Mouse (Mus musculus) liver (tissue): ENCODE measurements at regions not wholly inside any gene's neighbourhood (a gene's known extent, or its start where the extent isn't known, plus 50 kb on each side); places are given as distances from the start of the nearest gene placed in this dataset.

Source experiments
- DNase-seq: peaks from one replicate; pipeline ENCODE4 v3.0.0-alpha.2; 2020; ENCODE audit warnings: mixed read lengths

GRCm38 (mm10) chr1:90467646-90468045, 135.1 kb upstream of the Cops8 start:
- no peak for DNase-seq

DNA sequence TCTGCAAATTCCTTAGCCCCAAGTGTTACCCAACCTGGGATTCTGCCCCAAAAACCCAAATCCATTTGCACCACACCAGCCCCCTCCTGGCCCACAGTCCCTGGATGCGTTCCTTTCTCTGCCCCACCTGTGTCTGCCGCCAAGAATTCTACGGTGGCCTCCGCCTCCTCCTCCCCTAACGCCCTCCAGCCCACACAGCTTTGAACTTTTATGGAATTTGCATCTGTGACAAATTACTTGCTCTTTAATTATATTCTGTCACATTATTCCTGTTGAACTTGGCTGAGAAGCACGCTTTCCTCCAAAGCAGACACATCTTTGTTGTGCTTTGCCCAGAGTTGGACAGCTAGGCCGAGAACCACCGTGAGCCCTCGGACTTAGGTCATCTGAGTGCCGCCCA, 131.8 kb upstream of the Cops8 start:
- no peak for DNase-seq

DNA sequence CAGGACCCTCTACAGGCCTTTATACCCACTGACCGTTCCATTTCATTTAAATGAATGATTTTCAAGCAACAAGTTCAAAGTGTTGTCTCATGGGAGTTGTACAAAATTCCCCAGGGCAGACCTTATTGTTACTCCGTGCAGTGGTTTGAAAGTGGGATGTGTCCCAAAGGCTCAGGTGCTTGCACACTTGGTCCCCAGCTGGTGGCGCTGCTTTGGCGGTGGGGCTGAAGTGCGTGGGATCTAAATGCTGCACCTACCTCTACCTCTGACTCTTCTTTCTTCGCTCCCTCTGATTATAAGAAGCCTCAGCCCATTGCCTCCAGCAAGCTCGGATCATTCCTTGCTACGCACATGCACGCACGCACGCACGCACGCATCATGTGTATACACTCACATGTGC, 131.0 kb upstream of the Cops8 start:
- no peak for DNase-seq

DNA sequence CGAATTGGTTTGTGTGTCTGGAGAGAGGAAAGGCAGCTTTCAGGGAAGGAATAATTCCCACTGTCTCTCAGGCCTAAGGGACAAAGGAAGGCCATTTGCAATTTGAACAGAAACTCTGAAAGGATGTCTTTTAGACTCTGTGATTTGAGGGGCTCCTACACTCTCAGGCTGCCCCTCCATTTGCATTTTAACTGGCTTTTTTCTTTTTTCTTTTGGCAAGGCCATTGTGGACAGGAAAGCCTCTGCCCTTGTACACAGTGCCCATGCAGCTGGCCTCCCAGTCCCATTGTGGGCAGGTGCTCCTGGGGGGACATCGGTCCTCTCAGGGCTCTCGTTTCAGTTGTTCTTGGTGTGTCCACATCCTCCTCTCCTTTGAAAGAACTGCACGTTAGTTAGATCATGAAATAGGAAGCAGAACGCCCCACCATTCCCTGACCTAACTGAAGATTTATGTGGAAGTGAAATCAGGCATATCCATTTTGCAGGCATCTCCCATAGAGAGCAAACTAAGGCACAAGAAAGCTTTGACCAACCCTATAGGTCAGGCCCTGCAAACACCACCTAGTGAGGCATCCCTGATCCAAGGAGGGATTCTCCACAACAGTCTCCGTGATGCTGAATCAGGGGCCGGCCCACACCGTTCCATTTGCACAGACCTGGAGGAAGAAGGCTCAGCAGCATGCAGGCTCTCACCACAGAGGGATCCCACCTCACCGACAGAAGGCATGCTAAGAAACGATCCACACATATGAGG, 127.5 kb upstream of the Cops8 start:
- DNase-seq = no peak

GRCm38 (mm10) chr1:90476556-90477243, 126.1 kb upstream of the Cops8 start:
- DNase-seq = no peak

DNA sequence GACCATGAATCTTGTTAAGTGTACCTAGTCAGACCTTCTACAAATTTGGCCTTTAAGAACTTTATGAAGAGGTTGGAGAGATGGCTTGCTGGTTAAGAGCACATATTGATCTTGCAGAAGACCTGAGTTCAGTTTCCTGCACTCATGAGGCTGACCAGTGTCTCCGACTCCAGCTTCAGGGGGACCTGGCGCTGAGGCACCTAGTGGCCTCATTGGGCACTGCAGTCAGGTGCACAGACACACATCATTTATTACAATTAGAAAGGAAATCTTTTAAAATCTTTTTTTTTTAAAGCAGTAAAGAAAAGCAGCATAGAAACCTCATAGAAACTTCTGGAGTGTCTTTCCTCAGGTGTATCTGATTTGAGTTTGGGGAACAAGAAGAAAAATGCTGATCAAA, 123.9 kb upstream of the Cops8 start:
- DNase-seq = no peak

GRCm38 (mm10) chr1:90481247-90481646, 121.5 kb upstream of the Cops8 start:
- DNase-seq = no peak

DNA sequence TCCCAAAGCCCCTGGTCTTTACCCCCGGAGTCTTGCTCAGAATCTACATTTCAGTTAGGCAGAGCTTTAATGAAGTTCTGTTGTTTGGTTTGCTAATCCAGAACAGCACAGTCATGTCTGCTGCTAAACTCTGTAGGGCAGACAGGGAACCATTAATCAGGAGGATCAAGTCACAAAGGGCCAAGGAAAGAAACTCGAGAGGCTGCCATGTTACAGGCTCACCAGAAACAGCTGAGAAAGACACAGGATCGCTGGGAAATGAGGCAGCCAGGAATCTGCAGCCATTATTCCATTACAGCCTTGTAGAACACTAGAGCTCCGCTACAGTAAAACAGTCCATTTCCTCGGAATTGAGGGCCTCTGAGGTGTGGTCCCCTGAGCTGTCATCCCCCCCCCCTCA, 121.1 kb upstream of the Cops8 start:
- DNase-seq = no peak

GRCm38 (mm10) chr1:90486349-90486839, 116.4 kb upstream of the Cops8 start:
- no peak for DNase-seq

GRCm38 (mm10) chr1:90487886-90488285, 114.9 kb upstream of the Cops8 start:
- no peak for DNase-seq

DNA sequence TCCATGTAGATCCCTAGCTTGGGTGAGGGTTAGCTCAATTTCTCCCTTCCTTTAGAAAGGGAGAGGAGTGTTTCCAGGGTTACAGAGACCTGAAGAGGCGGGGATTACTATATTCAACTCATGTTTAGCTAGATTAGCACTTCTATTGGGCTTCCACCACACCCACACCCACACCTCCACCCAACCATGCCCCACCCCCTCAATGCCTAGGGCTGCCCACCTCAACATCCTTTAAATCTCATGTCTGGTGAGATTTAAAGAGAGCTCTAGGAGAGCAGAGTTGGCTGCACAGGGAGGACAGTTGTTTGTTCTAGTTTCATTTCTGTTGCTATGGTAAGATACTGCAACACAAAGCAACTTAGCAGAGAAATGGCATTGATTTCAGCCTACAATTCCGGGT, 113.8 kb upstream of the Cops8 start:
- no peak for DNase-seq

DNA sequence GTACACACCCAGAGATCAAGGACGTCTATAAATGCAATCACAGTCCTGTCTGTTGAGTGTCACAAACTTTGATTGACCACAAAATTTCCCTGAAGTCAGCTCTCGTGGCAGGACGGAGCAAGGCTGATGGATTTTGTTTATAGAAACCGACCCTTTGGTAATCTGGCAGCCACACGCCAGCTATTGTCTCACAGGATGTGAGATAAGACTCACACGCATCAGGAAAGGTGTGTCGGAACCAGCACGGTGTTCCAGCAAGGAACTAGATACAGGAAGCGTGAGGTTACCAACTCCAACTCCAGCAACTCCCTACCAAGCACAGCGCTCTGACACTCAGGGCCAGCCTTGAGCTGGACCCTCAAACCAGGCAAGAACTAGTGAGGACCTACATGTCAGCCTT, 112.4 kb upstream of the Cops8 start:
- no peak for DNase-seq

DNA sequence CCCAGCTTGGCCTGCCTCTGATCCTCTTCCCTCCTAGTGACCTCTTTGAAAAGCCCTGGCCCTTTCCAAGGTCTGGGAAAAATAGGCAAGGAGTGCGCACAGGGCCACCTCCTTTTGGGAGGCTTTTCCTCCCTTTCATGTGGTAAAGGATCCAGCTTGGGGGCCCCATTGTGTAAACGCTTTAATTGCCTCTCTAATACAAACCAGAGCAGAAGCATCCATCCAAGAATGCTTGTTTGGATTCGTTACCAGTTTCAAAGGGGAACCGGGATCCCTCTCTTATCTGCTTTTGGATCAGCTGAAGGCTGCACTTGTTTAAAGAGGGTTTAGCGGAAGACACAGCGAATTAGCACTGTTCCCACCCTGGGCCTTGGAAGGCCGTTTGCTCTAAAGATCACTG, 109.3 kb upstream of the Cops8 start:
- no peak for DNase-seq

- DNase-seq = no peak
Observed at GRCm38 (mm10) chr1:90495174-90495573, 107.6 kb upstream of the Cops8 start.

DNA sequence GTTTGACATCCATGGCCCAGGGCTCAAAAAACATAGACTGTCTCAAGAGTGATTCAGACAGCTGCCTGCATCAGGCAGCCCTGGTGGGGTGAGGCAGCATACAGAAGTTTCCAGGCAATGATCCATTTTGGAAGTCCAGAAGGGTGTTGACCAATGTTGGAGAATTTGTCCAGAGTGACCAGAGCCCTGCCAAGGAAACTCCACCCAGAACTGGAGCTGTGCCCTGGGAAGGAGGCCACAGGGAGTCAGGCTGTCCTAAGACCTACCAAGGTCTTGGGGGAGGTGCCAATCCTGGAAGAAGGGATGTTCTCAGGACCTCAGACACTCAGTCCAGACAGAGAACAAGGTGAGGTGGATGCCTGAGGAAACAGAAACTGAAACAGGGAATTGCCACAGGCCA, 105.2 kb upstream of the Cops8 start:
- DNase-seq = no peak

DNA sequence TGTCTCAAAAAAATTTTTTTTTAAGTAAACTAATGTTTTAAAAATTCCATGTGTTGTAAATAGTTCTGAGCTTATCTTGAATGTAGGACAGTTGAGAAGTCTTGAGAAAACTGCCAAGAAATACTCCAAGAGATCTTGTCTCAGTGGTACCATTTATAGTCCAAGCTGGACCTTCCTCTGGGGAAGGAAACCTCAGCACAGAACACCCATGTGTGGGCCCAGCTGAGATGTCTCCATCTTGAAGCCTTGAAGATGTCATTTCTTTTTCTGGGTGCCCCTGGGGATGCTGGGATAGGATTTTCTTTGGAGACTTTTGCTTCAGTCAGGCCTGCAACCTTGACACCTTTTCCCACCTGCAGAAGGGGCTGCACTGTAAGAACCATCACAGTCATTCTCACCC, 101.4 kb upstream of the Cops8 start:
- DNase-seq = no peak

DNA sequence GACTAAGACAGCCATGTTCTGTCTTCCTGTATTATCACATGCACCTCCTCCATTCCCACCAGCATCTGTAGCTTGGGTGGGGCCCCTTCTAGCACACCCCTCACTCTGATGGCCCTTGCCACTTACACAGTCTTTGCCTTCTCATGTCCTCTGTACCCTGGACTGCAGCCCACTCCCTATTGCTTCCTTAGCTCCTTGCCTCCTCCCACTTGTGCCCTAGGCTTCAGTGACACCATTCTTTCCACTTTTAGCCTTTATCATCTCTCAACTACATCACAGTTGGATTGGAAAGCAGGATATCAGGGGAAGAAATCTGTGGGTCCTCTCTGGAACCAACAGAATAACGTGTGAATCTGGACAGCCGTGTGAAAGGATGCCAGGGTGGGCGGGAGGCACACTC, 100.4 kb upstream of the Cops8 start:
- no peak for DNase-seq

GRCm38 (mm10) chr1:90502771-90503540, 99.8 kb upstream of the Cops8 start:
- no peak for DNase-seq

- peak; percentile 10 for DNase-seq
Observed at GRCm38 (mm10) chr1:90504583-90505080, 98.1 kb upstream of the Cops8 start.

- DNase-seq = no peak
Observed at GRCm38 (mm10) chr1:90505599-90505998, 97.2 kb upstream of the Cops8 start.

DNA sequence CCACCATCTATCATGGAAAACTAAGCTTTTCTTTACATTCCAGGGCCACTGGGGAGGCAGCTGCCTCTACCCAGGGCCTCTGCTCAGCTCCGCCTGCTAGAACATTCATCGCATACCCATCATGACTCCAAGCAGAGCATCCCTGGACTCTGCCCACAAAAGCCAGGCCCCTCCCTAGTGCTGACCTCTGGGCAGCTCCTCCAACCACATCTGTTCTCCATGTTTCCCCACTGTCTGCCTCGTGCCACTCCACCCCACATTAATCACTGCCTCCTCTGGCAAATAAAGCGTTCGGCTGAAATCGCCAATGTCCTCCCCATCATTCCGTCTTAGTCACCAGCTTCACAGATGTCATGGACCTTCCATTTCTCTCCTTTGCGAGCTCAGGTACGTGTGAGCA, 96.2 kb upstream of the Cops8 start:
- DNase-seq = no peak

- no peak for DNase-seq
Observed at GRCm38 (mm10) chr1:90509371-90509770, 93.4 kb upstream of the Cops8 start.

DNA sequence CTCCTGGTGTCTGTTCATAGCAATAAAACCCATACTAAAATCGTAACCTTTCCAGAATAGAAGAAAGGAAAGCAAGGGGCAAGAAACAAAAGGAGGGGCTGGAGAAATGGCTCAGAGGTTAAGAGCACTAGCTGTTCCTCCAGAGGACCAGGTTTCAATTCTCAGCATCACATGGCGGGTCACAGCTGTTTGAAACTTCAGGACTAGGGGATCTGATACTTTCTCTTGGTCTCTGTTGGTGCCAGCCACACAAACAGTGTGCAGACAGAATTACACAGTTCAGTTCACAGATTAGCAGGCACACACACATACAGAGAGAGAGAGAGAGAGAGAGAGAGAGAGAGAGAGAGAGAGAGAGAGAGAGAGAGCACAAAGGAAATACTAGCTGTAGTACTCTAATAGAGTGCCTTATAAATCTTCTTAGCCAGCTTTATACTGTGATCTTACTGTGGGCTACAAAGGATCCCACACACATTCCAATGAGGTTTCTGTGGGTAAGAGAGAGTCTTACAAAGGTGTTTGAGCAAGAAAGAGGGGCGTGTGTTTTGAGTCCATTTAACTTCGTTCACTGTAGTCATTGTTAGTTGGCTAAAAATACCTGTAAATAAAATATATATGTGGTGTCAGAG, 89.2 kb upstream of the Cops8 start:
- no peak for DNase-seq
